Mouse (Mus musculus) forebrain, postnatal 0 days (tissue): ENCODE data around the gene Slc26a8. TPM values are rescaled to one million over a fixed set of nuclear protein-coding genes. Genes with fewer than 3 reads are reported as not detected.
A peak's percentile ranks its signal among the peaks of the same experiment; 100 is the strongest.

Experiments used
- ATAC-seq: fragments of 200-750 bp; cut with Nextera tagmentation; 2 replicates; pipeline ENCODE4 v1.8.0; 2017; ENCODE audit warnings: mild to moderate bottlenecking, moderate library complexity
- DNase-seq: peaks from one replicate; pipeline ENCODE4 v3.0.0-alpha.2; 2015
- H3K27ac ChIP-seq: fragments of 300-500 bp; sonication (generic); 2 replicates; pipeline ENCODE4 v1.5.1; 2014; ENCODE audit warnings: low read depth, mild to moderate bottlenecking, antibody characterized with exemption, low read length, moderate library complexity, mixed read lengths
- H3K27me3 ChIP-seq: fragments of 300-500 bp; sonication (generic); 2 replicates; pipeline ENCODE4 v1.6.1; 2014; ENCODE audit warnings: mild to moderate bottlenecking, low read length, mixed read lengths; ENCODE audit not compliant: insufficient read depth
- H3K36me3 ChIP-seq: fragments of 300-500 bp; sonication (generic); 2 replicates; pipeline ENCODE4 v1.6.1; 2014; ENCODE audit warnings: mild to moderate bottlenecking, moderate library complexity; ENCODE audit not compliant: insufficient read depth
- H3K4me1 ChIP-seq: fragments of 300-500 bp; sonication (generic); 2 replicates; pipeline ENCODE4 v1.6.1; 2014; ENCODE audit warnings: antibody characterized with exemption; ENCODE audit not compliant: insufficient read depth
- H3K4me2 ChIP-seq: fragments of 300-500 bp; sonication (generic); 2 replicates; pipeline ENCODE4 v1.6.1; 2014; ENCODE audit warnings: low read depth, mild to moderate bottlenecking, moderate library complexity
- H3K4me3 ChIP-seq: fragments of 300-500 bp; sonication (generic); 2 replicates; pipeline ENCODE4 v1.5.1; 2014; ENCODE audit warnings: low read depth, low read length, mixed read lengths
- H3K9ac ChIP-seq: fragments of 300-500 bp; sonication (generic); 2 replicates; pipeline ENCODE4 v1.6.1; 2014; ENCODE audit warnings: mild to moderate bottlenecking
- H3K9me3 ChIP-seq: fragments of 300-500 bp; sonication (generic); 2 replicates; pipeline ENCODE4 v1.6.1; 2016; ENCODE audit warnings: low read length
- CTCF ChIP-seq: sonication (generic); IDR thresholded peaks from 2 replicates; pipeline ENCODE4 v1.5.1; 2016; ENCODE audit warnings: antibody characterized with exemption, control low read depth, low read depth
- WGBS: fragments of 180-500 bp; shearing (Covaris S2); extraction: QIAGEN DNeasy Blood & Tissue Kit; methylation state at CpG from one replicate; pipeline ENCODE4 v1.1.7; 2014; 5-methylcytosine and 5-hydroxymethylcytosine counted together
- polyA plus RNA-seq: library from polyadenylated mRNA; unstranded; fragments of >200 nt; fragmentation: Nextera tagmentation; extraction: Ambion mirVana; gene quantifications from 2 replicates; pipeline ENCODE4 v1.2.1, GENCODE M21; 2015
- total RNA-seq: library from RNA; depleted of rRNA; stranded (reverse); fragments of >200 nt; gene quantifications from 2 replicates; pipeline ENCODE4 v1.2.3, GENCODE M21; 2014

Slc26a8 gene
- total and polyA plus RNA-seq, 2 experiments from 2014 or later: 1.8 to 2.0 TPM

DNA sequence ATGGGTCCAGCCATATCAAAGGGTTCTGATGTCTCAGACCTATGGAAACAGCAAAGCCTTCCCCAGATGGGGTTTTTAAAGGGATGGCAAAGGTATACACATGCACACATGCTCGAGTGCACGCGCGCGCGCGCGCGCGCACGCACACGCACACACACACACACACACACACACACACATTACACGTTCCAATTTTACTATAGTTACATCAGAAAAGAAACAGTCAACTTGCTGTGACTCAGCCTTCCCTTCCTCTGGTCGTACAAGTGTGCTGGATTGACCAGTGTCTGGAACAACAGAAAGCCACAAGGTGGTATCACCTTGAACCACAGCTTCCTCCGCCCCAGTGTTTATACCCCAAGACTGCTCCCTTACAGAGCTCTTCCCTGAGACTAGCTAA, 64.7 kb downstream of the Slc26a8 start:
- Histone ChIP-seq H3K4me1 (peaks cover 10% of the 10 kb centered on the region), H3K27me3 (no peaks in the 10 kb centered on the region), H3K9me3 (no peaks in the 10 kb centered on the region), H3K27ac (no peak overlapping the region), H3K4me3 (no peak overlapping the region), H3K4me2 (no peak overlapping the region), H3K9ac (no peak overlapping the region), H3K36me3 (no peaks in the 10 kb centered on the region)
- no peak for DNase-seq
- WGBS: 92% methylated on average over 15 of the region's 15 CpGs
- ATAC-seq: no peak
- TF ChIP-seq CTCF: no peak

DNA sequence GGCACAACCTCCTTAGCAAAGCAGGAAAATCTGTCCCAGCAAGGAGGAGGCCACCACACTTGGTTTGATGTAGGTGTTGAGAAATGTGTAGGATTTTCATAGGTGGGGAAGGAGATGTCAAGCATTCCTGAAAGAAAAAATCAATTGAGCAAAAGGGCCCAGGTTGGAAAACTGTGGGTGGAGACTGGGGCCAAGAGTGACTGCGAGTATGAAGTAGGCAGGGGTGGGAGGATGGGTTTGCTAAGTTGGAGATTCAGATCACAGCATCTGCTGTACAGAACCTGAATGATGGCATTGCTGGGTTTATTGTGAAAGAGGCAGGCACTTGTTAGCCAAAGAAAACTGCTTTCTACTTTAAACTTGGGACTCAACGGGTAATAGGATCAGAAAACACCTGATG, 65.2 kb downstream of the Slc26a8 start:
- Histone ChIP-seq H3K36me3 (no peaks in the 10 kb centered on the region), H3K27me3 (no peaks in the 10 kb centered on the region), H3K27ac (no peak overlapping the region), H3K4me2 (no peak overlapping the region), H3K9me3 (no peaks in the 10 kb centered on the region), H3K4me1 (peaks cover 11% of the 10 kb centered on the region), H3K4me3 (no peak overlapping the region), H3K9ac (no peak overlapping the region)
- ATAC-seq (no peak), DNase-seq (no peak)
- no peak for TF ChIP-seq CTCF
- WGBS: 76% methylated on average over 2 of the region's 2 CpGs

GRCm38 (mm10) chr17:28622300-28622759, 67.7 kb downstream of the Slc26a8 start, which contains the start of gene Srpk1:
Srpk1 (minus strand) TSS chr17:28622709.
- Histone ChIP-seq H3K27ac (peak within 1 kb of the TSS; percentile 95), H3K9ac (peak within 1 kb of the TSS; percentile 97), H3K4me2 (peak within 1 kb of the TSS; percentile 91), H3K4me1 (peaks cover 11% of the 10 kb centered on the region), H3K4me3 (peak within 1 kb of the TSS; percentile 97), H3K36me3 (peaks cover 5% of the 10 kb centered on the region), H3K9me3 (no peaks in the 10 kb centered on the region), H3K27me3 (no peaks in the 10 kb centered on the region)
- 3% methylated on average over 51 of the region's 53 CpGs for WGBS
- no peak for TF ChIP-seq CTCF
- peak; percentile 97 for ATAC-seq
- peak; percentile 96 for DNase-seq

DNA sequence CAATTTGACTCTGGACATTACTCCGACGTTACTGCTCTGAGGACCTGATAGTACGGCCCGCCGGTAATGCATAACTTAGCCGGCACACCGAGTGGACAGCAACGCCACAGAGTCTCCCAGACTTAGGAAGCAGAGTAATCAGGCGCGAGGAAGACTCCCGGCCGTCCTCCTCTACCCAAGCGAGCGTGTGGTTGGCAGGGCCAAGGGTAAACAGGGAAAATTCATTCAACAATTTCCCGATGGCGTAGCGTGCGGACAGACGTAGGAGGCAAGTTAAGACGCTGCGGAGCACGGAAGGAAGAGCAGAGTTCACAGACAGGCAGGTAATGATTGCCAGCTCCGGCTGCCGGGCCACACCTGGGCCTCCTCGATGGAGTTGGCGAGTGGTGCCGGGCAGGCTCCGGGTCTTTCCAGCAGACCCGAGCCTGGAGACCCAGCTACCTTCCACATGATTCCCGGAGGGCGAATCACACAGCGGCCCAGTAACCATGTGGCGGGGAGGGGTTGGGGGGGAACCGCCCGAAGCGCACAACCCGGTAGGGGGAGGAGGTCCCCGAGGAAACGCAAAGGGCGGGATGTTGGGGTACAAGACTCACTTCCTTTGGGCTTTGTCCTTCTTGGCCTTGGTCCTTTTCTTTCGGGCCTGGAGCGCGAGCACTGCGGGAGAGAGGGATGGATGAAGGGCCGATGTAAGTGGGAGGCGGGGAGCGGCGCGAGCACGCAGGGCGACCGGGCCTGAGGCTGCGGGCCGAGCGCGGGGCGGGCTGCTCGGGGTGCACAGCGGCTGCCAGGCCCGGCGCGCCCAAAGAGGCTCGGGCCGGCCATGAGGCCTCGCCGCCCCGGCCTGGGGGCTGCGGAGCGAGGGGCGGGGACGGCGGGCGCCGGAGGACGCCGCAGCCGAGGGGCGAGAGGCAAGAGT, 68.4 kb downstream of the Slc26a8 start:
- Histone ChIP-seq H3K4me3 (peak overlapping the region; percentile 97), H3K4me2 (peak overlapping the region; percentile 91), H3K27me3 (no peaks in the 10 kb centered on the region), H3K36me3 (peaks cover 5% of the 10 kb centered on the region), H3K27ac (peak overlapping the region; percentile 95), H3K4me1 (peaks cover 11% of the 10 kb centered on the region), H3K9ac (peak overlapping the region; percentile 97), H3K9me3 (no peaks in the 10 kb centered on the region)
- DNase-seq (peak; percentile 84), ATAC-seq (peak; percentile 88)
- TF ChIP-seq CTCF: 0 out of 2 replicates have a peak, but pooled peaks have one; percentile 20
- WGBS: 2% methylated on average over 66 of the region's 78 CpGs

DNA sequence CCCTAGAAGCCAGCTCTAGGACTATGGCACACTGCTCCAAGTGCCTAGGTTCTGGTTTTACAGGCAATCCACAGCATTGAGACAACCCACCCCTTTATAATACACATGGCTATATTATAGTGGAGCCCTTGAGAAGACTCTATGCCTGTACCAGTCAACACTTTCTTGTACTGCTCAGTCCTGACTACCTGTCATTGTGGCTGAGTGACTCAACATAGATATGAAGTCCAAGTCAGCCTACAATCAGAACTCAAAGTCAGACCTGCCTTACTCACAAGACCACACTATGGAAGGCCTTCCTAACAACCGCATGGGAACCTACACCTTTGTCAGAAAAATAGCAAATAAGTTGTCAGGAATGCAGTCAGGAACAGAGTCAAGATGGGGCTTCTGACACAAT, 71.3 kb downstream of the Slc26a8 start:
- no peak for DNase-seq
- no peak overlapping the region for H3K4me3 ChIP-seq
- no peak for ATAC-seq
- peaks cover 11% of the 10 kb centered on the region for H3K4me1 ChIP-seq
- no peak overlapping the region for H3K4me2 ChIP-seq
- TF ChIP-seq CTCF: no peak
- H3K27ac ChIP-seq: no peak overlapping the region
- WGBS: 93% methylated on average over 1 of the region's 1 CpGs
- H3K9ac ChIP-seq: no peak overlapping the region
- H3K36me3 ChIP-seq: peaks cover 16% of the 10 kb centered on the region
- H3K9me3 ChIP-seq: no peaks in the 10 kb centered on the region
- H3K27me3 ChIP-seq: no peaks in the 10 kb centered on the region

GRCm38 (mm10) chr17:28618124-28618523, 71.9 kb downstream of the Slc26a8 start:
- no peak for TF ChIP-seq CTCF
- 89% methylated on average over 7 of the region's 7 CpGs for WGBS
- no peak for ATAC-seq

GRCm38 (mm10) chr17:28617636-28618035, 72.4 kb downstream of the Slc26a8 start:
- ATAC-seq: no peak
- H3K27ac ChIP-seq: no peak overlapping the region
- no peak for DNase-seq
- no peak overlapping the region for H3K9ac ChIP-seq
- H3K27me3 ChIP-seq: no peaks in the 10 kb centered on the region
- no peak overlapping the region for H3K4me3 ChIP-seq
- peaks cover 16% of the 10 kb centered on the region for H3K36me3 ChIP-seq
- peaks cover 9% of the 10 kb centered on the region for H3K4me1 ChIP-seq
- TF ChIP-seq CTCF: no peak
- WGBS: 85% methylated on average over 10 of the region's 10 CpGs
- H3K9me3 ChIP-seq: no peaks in the 10 kb centered on the region
- no peak overlapping the region for H3K4me2 ChIP-seq

More at GRCm38 (mm10) chr17:28618124-28618523, 71.9 kb downstream of the Slc26a8 start:
- peaks cover 16% of the 10 kb centered on the region for H3K36me3 ChIP-seq
- H3K9me3 ChIP-seq: no peaks in the 10 kb centered on the region
- no peak overlapping the region for H3K4me3 ChIP-seq
- no peak overlapping the region for H3K27ac ChIP-seq
- peaks cover 11% of the 10 kb centered on the region for H3K4me1 ChIP-seq
- no peak overlapping the region for H3K9ac ChIP-seq
- no peak overlapping the region for H3K4me2 ChIP-seq
- no peaks in the 10 kb centered on the region for H3K27me3 ChIP-seq
- DNase-seq: no peak
